Mouse (Mus musculus) liver, embryonic 16.5 days (tissue): ENCODE results near the gene Ttc34. TPM values are rescaled to one million over a fixed set of nuclear protein-coding genes. Genes with fewer than 3 reads are reported as not detected.

Source experiments
- ATAC-seq: fragments of 200-750 bp; cut with Nextera tagmentation; 2 replicates; pipeline ENCODE4 v1.8.0; 2017; ENCODE audit warnings: low read depth, mild to moderate bottlenecking, moderate number of reproducible peaks, moderate library complexity
- H3K27ac ChIP-seq: fragments of 300-500 bp; sonication (generic); 2 replicates; pipeline ENCODE4 v1.5.1; 2014; ENCODE audit warnings: mild to moderate bottlenecking, low read length
- H3K27me3 ChIP-seq: fragments of 300-500 bp; sonication (generic); 2 replicates; pipeline ENCODE4 v1.6.1; 2014; ENCODE audit warnings: low read depth, low read length, mixed read lengths; ENCODE audit not compliant: control insufficient read depth, insufficient read depth
- H3K36me3 ChIP-seq: fragments of 300-500 bp; sonication (generic); 2 replicates; pipeline ENCODE4 v1.6.1; 2014; ENCODE audit warnings: mild to moderate bottlenecking; ENCODE audit not compliant: control insufficient read depth, insufficient read depth
- H3K4me1 ChIP-seq: fragments of 300-500 bp; sonication (generic); 2 replicates; pipeline ENCODE4 v1.6.1; 2014; ENCODE audit warnings: low read depth, low read length, mixed read lengths; ENCODE audit not compliant: control insufficient read depth
- H3K4me2 ChIP-seq: fragments of 300-500 bp; sonication (generic); 2 replicates; pipeline ENCODE4 v1.6.1; 2014; ENCODE audit warnings: low read depth, low read length, mixed read lengths
- H3K4me3 ChIP-seq: fragments of 300-500 bp; sonication (generic); 2 replicates; pipeline ENCODE4 v1.5.1; 2014; ENCODE audit warnings: low read depth, mild to moderate bottlenecking, low read length
- H3K9ac ChIP-seq: fragments of 300-500 bp; sonication (generic); 2 replicates; pipeline ENCODE4 v1.6.1; 2014; ENCODE audit warnings: low read depth, low read length
- H3K9me3 ChIP-seq: fragments of 300-500 bp; sonication (generic); replicated peaks from 2 replicates; pipeline ENCODE4 v1.6.1; 2016; ENCODE audit warnings: low read length; ENCODE audit not compliant: control insufficient read depth
- WGBS: fragments of 180-500 bp; shearing (Covaris S2); extraction: QIAGEN DNeasy Blood & Tissue Kit; methylation state at CpG from one replicate; pipeline ENCODE4 v1.1.7; 2014; ENCODE audit not compliant: insufficient replicate concordance; 5-methylcytosine and 5-hydroxymethylcytosine counted together
- polyA plus RNA-seq: library from polyadenylated mRNA; unstranded; fragments of >200 nt; fragmentation: Nextera tagmentation; extraction: Ambion mirVana; gene quantifications from 2 replicates; pipeline ENCODE4 v1.2.1, GENCODE M21; 2015

The Ttc34 gene
- polyA plus RNA-seq, 1 experiment from 2014 or later = not detected

- Histone ChIP-seq H3K27ac (no peak overlapping the region), H3K9me3 (no peaks in the 10 kb centered on the region), H3K9ac (peak overlapping the region; percentile 17; the same call in 1 of the 2 replicates), H3K4me3 (peak overlapping the region; percentile 39), H3K27me3 (peaks cover 4% of the 10 kb centered on the region; the same call in 1 of the 2 replicates), H3K36me3 (no peaks in the 10 kb centered on the region), H3K4me2 (peak overlapping the region; percentile 53), H3K4me1 (peaks cover 6% of the 10 kb centered on the region)
- 2% methylated on average over 18 of the region's 18 CpGs for WGBS
- ATAC-seq = peak; percentile 86
These were observed 27.1 kb downstream of the Ttc34 start for GRCm38 (mm10) chr4:154864271-154864771.

- H3K36me3 ChIP-seq = no peaks in the 10 kb centered on the region
- peaks cover 4% of the 10 kb centered on the region; the same call in 1 of the 2 replicates for H3K27me3 ChIP-seq
- no peak overlapping the region for H3K9ac ChIP-seq
- no peak overlapping the region for H3K27ac ChIP-seq
- H3K4me1 ChIP-seq = peaks cover 6% of the 10 kb centered on the region
- H3K4me2 ChIP-seq = peak overlapping the region; percentile 53
- WGBS = 70% methylated on average over 18 of the region's 18 CpGs
- no peaks in the 10 kb centered on the region for H3K9me3 ChIP-seq
- no peak overlapping the region; the same call in 1 of the 2 replicates for H3K4me3 ChIP-seq
- ATAC-seq = no peak
These were observed 27.9 kb downstream of the Ttc34 start for GRCm38 (mm10) chr4:154864961-154865760.

- no peak overlapping the region for H3K27ac ChIP-seq
- 62% methylated on average over 5 of the region's 5 CpGs for WGBS
- no peak overlapping the region for H3K9ac ChIP-seq
- no peaks in the 10 kb centered on the region for H3K9me3 ChIP-seq
- no peak for ATAC-seq
- no peaks in the 10 kb centered on the region for H3K36me3 ChIP-seq
- H3K4me2 ChIP-seq = no peak overlapping the region
- H3K27me3 ChIP-seq = peaks cover 6% of the 10 kb centered on the region; the same call in 1 of the 2 replicates
- H3K4me1 ChIP-seq = peaks cover 6% of the 10 kb centered on the region
- no peak overlapping the region for H3K4me3 ChIP-seq
These were observed 29.1 kb downstream of the Ttc34 start for GRCm38 (mm10) chr4:154866391-154866790.

DNA sequence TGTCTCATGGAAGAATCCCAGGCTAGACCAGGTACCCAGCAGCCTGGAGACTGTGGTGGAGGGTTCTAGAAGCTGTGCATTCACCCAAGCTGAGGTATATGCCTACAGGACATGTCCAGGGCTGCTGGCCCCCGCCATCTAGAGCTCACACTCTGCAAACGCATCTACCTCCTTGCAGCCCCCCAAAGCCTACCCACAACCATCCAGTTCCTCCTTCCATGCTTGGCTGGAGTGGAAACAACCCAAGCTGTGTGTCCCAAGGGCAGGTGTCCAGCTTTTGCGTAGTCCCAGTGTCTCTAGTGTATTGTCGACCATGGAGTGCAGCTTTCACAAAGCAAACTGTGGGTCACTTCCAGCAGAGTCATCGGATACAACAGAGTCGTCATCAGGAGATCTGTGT is 30.0 kb downstream of the Ttc34 start:
- no peaks in the 10 kb centered on the region for H3K9me3 ChIP-seq
- no peak for ATAC-seq
- no peaks in the 10 kb centered on the region for H3K36me3 ChIP-seq
- 58% methylated on average over 6 of the region's 6 CpGs for WGBS
- no peak overlapping the region for H3K4me2 ChIP-seq
- H3K27ac ChIP-seq = no peak overlapping the region
- peaks cover 6% of the 10 kb centered on the region for H3K4me1 ChIP-seq
- H3K9ac ChIP-seq = no peak overlapping the region
- peaks cover 15% of the 10 kb centered on the region for H3K27me3 ChIP-seq
- H3K4me3 ChIP-seq = no peak overlapping the region

GRCm38 (mm10) chr4:154869440-154869839 is 32.2 kb downstream of the Ttc34 start, which contains the start of gene Mmel1:
Gene Mmel1, plus strand, starts transcription at chr4:154869585.
- 66% methylated on average over 7 of the region's 7 CpGs for WGBS
- H3K4me2 ChIP-seq = no peak within 1 kb of the TSS
- no peak within 1 kb of the TSS for H3K27ac ChIP-seq
- H3K27me3 ChIP-seq = peaks cover 15% of the 10 kb centered on the region
- no peak within 1 kb of the TSS for H3K4me3 ChIP-seq
- no peaks in the 10 kb centered on the region for H3K36me3 ChIP-seq
- peaks cover 4% of the 10 kb centered on the region for H3K4me1 ChIP-seq
- H3K9ac ChIP-seq = no peak within 1 kb of the TSS; the same call in 1 of the 2 replicates
- no peak for ATAC-seq
- no peaks in the 10 kb centered on the region for H3K9me3 ChIP-seq

DNA sequence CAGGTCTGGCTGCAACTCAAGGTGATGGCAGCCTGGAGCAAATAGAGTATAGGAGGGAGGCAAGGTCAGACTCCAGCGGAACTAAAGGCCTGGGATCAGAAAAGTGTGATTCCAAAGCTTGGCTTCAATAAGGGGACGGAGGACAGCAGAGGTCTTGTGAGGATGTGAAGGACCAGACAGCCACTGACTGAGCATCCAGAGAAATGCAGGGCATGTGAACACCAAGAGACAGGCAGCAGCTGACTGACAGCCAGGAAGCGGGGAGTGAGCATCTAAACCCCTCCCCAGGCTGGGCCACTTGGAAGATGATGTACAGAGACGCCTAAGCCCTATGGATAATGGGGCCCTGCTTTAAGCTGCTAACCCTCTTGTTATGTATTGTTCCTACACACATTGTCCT is 33.5 kb downstream of the Ttc34 start:
- H3K9me3 ChIP-seq = no peaks in the 10 kb centered on the region
- H3K4me2 ChIP-seq = no peak overlapping the region
- 65% methylated on average over 4 of the region's 4 CpGs for WGBS
- H3K4me3 ChIP-seq = no peak overlapping the region
- H3K36me3 ChIP-seq = no peaks in the 10 kb centered on the region
- ATAC-seq = no peak
- H3K27me3 ChIP-seq = peaks cover 15% of the 10 kb centered on the region
- H3K4me1 ChIP-seq = no peaks in the 10 kb centered on the region
- H3K27ac ChIP-seq = no peak overlapping the region
- no peak overlapping the region for H3K9ac ChIP-seq

DNA sequence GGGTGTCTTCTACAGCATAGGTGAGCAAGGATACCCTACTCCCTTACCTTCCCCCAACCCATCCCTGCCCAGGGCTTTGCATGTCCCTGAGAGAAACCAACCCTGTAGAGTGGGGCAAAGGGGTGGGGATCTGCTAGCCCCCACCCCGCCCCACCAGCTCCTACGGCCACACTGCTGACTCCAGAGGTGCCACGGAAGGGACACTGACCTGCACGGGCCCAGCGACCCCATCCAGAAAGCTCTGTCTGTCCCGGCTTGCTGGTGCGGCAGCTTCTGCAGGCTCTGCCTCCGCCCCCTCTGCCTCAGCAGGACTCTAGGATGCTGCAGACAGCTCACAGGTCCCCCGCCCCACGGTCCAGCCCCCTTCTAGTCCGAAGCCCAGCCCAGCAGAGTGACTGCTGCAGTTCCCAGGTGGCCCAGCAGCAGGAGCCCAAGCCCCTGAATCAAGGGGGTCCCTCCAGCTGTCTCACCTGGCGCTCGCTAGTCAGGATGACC is 34.5 kb downstream of the Ttc34 start:
- no peaks in the 10 kb centered on the region for H3K4me1 ChIP-seq
- H3K9me3 ChIP-seq = no peaks in the 10 kb centered on the region
- no peak overlapping the region for H3K9ac ChIP-seq
- peak; percentile 21; the same call in 1 of the 2 replicates for ATAC-seq
- no peak overlapping the region for H3K4me2 ChIP-seq
- H3K4me3 ChIP-seq = no peak overlapping the region
- no peaks in the 10 kb centered on the region for H3K36me3 ChIP-seq
- WGBS = 9% methylated on average over 13 of the region's 13 CpGs
- H3K27ac ChIP-seq = no peak overlapping the region
- peaks cover 15% of the 10 kb centered on the region for H3K27me3 ChIP-seq

DNA sequence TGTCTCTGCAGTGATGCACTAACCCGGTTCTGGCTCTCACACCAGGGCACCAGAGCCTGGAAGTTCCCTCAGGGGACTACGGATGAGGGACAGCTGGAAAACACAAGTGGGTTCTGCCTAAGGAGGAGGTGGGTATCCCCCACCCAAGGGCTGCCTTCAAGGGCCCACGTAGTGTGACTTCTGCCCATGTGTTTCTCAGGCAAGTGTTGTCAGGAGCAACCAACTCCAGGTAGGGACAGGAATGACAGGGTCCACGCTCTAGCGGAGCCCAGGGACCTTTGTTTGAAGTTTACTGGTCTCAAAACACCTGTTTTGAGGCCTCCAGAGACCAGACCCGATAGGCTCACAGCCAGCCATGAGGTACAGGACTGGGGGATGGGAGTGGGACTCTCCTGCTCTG is 35.9 kb downstream of the Ttc34 start:
- no peaks in the 10 kb centered on the region for H3K36me3 ChIP-seq
- 69% methylated on average over 6 of the region's 6 CpGs for WGBS
- peaks cover 15% of the 10 kb centered on the region for H3K27me3 ChIP-seq
- H3K4me3 ChIP-seq = no peak overlapping the region
- no peaks in the 10 kb centered on the region for H3K9me3 ChIP-seq
- no peak overlapping the region for H3K4me2 ChIP-seq
- H3K4me1 ChIP-seq = peaks cover 2% of the 10 kb centered on the region
- H3K9ac ChIP-seq = no peak overlapping the region
- H3K27ac ChIP-seq = no peak overlapping the region
- ATAC-seq = no peak
